Mouse (Mus musculus) hematopoietic multipotent progenitor cell, adult 10-12 weeks (in vitro differentiated cells): Measurements from ENCODE around the gene Creb3. TPM values are rescaled to one million over a fixed set of nuclear protein-coding genes. Genes with fewer than 3 reads are reported as not detected.

Experiments
- polyA plus RNA-seq: library from polyadenylated mRNA; stranded (reverse); fragments of >175 nt; gene quantifications from 2 replicates; pipeline ENCODE4 v1.2.3, GENCODE M21; 2012; ENCODE audit warnings: low replicate concordance

The Creb3 gene
- 4.0 and 5.4 TPM in 2 replicates for polyA plus RNA-seq

DNA sequence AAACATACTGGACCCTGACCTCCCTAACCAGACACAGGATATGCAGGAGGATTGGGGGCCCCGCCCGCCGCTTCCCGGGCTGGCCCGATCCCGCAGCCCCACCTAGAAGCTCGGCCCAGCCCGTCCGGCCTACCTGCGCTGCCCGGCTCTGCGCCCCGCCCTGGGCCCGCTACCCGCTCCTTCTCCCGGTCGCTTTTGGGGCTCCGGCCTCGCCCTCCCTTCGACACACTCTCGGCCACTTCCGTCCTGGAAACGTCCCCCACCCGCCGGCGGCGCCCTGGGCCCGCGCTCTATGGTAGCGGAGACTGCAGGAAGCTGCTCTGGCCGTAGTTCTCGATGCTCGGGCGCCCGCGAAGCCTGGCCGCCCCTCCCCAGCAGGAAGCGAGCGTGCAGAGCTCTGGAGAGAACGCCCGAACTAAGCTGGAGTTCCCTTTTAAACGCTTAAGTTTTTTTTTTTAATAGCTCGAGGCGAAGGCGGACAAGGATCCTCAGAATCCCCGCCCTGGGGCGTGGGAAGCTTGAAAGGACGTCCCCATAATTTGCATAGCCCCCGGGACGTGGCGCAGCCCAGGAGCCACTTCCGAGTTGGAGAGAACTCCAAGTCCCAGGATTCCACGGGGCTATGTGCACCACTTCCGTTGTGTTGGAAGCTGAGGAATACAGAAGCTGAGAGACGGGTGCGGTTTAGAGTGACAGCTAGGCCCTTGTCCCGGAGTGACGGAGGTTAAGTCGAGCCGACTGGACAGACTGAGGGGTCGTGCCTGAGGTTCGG is at the start of gene Creb3, which contains the start of gene Tln1:
Gene Creb3 (plus strand): TSS at position 336 of the 772 bp plus-strand sequence.
Gene Tln1 (minus strand): TSS at position 695 of the 772 bp plus-strand sequence.

DNA sequence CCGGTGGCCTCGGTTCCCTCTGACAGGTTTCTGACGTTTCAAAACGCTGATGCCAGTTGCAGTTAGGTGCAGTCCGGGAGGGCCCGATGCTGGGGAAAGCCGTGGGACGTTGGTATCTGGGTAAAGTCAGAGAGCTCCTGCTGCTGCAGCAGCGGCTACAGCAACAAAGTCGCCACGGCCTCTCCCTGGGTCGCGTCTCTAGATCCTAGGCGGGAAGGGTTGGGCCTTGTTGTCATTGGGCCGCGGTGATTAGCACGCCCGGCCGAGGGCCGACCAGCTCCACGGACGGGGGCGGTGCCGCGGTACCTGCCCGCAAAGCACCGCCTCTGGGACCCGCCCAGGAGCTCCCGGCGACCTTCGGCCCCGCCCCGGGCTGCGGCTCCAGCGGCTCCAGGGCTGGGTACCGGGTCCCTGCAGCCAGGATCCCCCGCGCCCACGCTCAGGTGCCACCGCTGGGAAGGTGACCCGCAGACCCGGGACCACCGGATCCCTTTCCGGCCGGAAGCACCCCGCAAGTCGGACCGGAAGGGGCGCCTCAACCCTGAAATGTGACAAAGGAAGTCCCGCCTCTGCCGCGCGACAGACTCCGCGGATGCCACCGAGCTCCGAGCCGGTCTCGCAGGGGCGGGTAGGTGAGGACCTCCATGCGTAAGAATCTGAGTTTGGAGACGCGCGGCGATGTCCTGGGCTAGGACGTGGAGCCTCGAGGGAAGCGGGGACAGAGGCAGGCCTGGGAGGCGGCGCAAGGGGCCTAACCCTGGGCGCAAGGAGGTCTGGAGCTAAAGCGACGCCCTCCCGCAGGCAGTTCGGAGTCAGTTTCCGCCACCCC is 16.5 kb downstream of the Creb3 start, which contains the start of the genes Rgp1 and Gba2:
Gene Rgp1 (plus strand): TSS at position 340 of the 829 bp plus-strand sequence.
Gene Gba2 (minus strand): TSS at position 498 of the 829 bp plus-strand sequence.

DNA sequence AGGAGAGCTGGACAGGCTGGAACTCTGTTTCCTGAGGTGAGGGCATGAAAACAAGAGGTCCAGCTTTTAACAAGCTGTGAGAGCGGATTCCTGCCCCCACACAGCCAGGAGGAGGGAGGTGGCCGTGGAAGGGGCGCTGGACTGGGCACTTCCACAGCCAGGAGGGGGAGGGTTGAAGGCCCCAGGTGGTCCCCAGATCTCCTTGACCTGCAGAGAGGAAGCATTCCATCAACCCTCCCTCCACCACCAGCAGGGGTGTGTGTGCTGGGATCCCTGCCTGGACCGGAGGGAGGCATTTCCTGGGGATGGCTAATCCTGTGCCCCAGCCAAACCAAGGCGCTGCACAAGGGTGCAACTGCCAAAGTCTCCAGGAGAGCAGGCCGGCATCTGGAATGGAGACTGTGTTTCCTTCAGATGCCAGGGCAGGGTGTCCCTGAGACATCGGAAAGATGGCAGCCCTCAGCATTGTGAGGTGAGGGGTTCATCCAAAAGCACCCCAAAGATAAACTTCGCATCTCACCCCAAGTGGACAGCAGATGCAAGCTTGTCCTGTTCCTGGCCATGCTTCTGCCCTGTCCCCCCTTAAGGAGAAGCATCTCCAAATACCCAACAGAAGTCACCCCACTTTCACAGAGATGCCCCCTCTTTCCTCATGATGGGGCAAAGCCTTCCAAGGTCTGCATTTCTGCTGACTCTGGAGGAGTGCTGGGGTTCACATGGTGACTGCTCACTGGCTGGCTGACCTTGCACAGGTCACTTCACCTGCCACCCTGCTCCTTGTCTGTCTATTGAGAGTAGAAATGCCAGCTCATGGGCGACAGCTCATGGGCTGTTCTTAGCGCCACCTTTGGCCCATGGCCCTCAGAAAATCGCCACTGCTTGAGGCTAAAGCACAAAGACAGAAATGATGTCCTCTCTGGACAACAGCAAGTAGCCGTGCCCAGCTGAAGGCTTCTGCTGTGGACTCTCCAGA is 22.6 kb downstream of the Creb3 start, which contains the start of gene Msmp:
Gene Msmp (minus strand): TSS at position 51 of the 973 bp plus-strand sequence.

Other genes with a start within 250 kb of the Creb3 start
- 2.8 and 4.5 TPM in 2 replicates for gene Rusc2, start 180.4 kb upstream of the Creb3 start, polyA plus RNA-seq
- not detected in 2 replicates for gene Fam166b, start 133.2 kb upstream of the Creb3 start, polyA plus RNA-seq
- 138 and 197 TPM in 2 replicates for gene Tesk1, start 120.4 kb upstream of the Creb3 start, polyA plus RNA-seq
- gene Cd72, start 107.7 kb upstream of the Creb3 start, polyA plus RNA-seq, result 75.3 and 370 TPM in 2 replicates
- 28.2 and 68.1 TPM in 2 replicates for gene Sit1, start 78.6 kb upstream of the Creb3 start, polyA plus RNA-seq
- 85.7 and 181 TPM in 2 replicates for gene Ccdc107, start 69.4 kb upstream of the Creb3 start, polyA plus RNA-seq
- gene Arhgef39, start 62.6 kb upstream of the Creb3 start, polyA plus RNA-seq, result 1.9 and 5.7 TPM in 2 replicates
- gene Car9, start 55.4 kb upstream of the Creb3 start, polyA plus RNA-seq, result 0.90 TPM in 1 of 2 replicates, not detected in the other
- gene Tpm2, start 38.6 kb upstream of the Creb3 start, polyA plus RNA-seq, result 1.2 and 1.9 TPM in 2 replicates
- gene Tln1, start 359 bp downstream of the Creb3 start, polyA plus RNA-seq, result 255 and 288 TPM in 2 replicates
- 21.3 and 132 TPM in 2 replicates for gene Rgp1, start 16.4 kb downstream of the Creb3 start, polyA plus RNA-seq
- gene Gba2, start 16.5 kb downstream of the Creb3 start, polyA plus RNA-seq, result 19.2 and 22.4 TPM in 2 replicates
- 0.22 TPM in 1 of 2 replicates, not detected in the other for gene Msmp, start 22.2 kb downstream of the Creb3 start, polyA plus RNA-seq
- gene Npr2, start 69.6 kb downstream of the Creb3 start, polyA plus RNA-seq, result 0.38 and 0.63 TPM in 2 replicates
- gene Spag8, start 91.3 kb downstream of the Creb3 start, polyA plus RNA-seq, result 0.47 TPM in 1 of 2 replicates, not detected in the other
- 27.8 and 37.0 TPM in 2 replicates for gene Hint2, start 94.1 kb downstream of the Creb3 start, polyA plus RNA-seq
- 4.0 and 9.5 TPM in 2 replicates for gene Tmem8b, start 106.6 kb downstream of the Creb3 start, polyA plus RNA-seq
- 0.04 and 0.05 TPM in 2 replicates for gene Fam221b, start 106.8 kb downstream of the Creb3 start, polyA plus RNA-seq
- not detected in 2 replicates for gene Olfr70, start 138.5 kb downstream of the Creb3 start, polyA plus RNA-seq
- not detected in 2 replicates for gene Olfr71, start 147.9 kb downstream of the Creb3 start, polyA plus RNA-seq
- not detected in 2 replicates for gene Hrct1, start 164.9 kb downstream of the Creb3 start, polyA plus RNA-seq
- gene Spaar, start 167.7 kb downstream of the Creb3 start, polyA plus RNA-seq, result not detected in 2 replicates
- not detected in 2 replicates for gene Olfr159, start 208.7 kb downstream of the Creb3 start, polyA plus RNA-seq